Mouse (Mus musculus) testis, adult 2 months (tissue): ENCODE measurements around the gene 4931409K22Rik.

Experiments used
- CTCF ChIP-seq: fragments of 200-500 bp; IDR thresholded peaks from 2 replicates; pipeline ENCODE4 v1.5.1; 2012; ENCODE audit warnings: low read depth, mild to moderate bottlenecking, inconsistent platforms, low read length, moderate library complexity; ENCODE audit not compliant: control insufficient read depth, insufficient read depth, insufficient replicate concordance
- POLR2A ChIP-seq: fragments of 200-500 bp; IDR thresholded peaks from 2 replicates; pipeline ENCODE4 v1.6.1; 2012; ENCODE audit warnings: low read depth, mild to moderate bottlenecking, inconsistent platforms, low read length, moderate library complexity; ENCODE audit not compliant: control insufficient read depth

DNA sequence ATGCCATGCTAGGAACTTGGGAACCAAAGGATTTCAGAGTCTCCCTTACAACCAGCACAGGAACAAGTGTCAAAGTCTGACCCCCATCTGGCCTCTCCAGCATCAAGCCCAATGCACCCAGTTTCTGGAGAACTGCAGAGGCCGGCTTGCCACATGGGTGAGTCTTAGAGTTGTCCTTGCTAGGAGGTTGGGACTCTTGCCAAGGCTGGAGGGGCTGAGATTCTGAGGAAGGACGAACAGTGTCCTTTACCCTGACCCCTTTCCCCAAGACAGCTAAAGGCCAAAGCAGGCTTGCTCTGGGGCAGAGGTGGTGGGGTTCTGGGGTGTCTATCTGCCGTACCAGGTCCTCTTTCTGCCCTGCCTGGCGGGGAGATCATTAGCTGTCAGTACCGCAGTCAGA, 20.1 kb downstream of the 4931409K22Rik start:
- no peak for TF ChIP-seq POLR2A
- TF ChIP-seq CTCF, result no peak
